28 mouse cellular contexts compared by ENCODE assay signal in the genomic region with DNA sequence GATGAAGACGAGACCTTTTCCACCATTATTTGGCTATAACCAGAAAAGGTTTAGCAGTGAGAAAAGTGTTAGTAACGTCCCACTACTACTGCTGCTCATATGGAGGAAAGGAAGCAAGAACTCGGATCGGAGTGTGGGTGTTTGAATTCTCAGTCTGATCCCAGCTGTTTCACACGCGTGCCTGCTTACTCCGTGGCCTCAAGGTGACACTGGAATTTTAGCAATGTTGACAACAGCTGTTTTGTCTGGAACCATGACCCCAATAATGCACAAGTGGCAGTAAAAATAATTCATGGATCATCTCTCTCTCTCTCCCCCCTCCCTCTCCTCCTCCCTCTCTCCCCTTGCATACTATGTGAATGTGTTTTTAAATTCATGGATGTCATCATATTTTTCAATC.
"Had no signal": no experiment of that assay in that cellular context is flagged by ENCODE, and none has a peak within 500 bp of the region (broad histone marks: within the 10 kb centered on the region; RNA-seq: fewer than 3 reads in every experiment).

No protein-coding gene starts in this region.

- DNase-seq: cerebellum, adult 2 months; cerebellum, adult 8-10 months; cerebellum, adult 9-10 months; cerebellum, adult 9-11 months; cerebellum, postnatal 10 days; cerebellum, postnatal 14 days; cerebellum, postnatal 25 days; cerebellum, postnatal 36 days; embryo, embryonic 11 days; forebrain, postnatal 0 days; gastrocnemius, adult 2 months; gastrocnemius, postnatal 10 days; gastrocnemius, postnatal 14 days; gastrocnemius, postnatal 25 days; gastrocnemius, postnatal 36 days; heart, adult 11 months; heart, adult 18-20 months; heart, adult 2 months had no signal

- H3K4me3 ChIP-seq: embryonic facial prominence, embryonic 12.5 days; embryonic facial prominence, embryonic 13.5 days; embryonic facial prominence, embryonic 15.5 days; erythroblast, embryonic 14.5 days; forebrain, embryonic 10.5 days; forebrain, embryonic 12.5 days; forebrain, embryonic 13.5 days; forebrain, embryonic 15.5 days; gastrocnemius, adult 2 months; heart, adult 2 months had no signal

- H3K9ac ChIP-seq: embryonic facial prominence, embryonic 12.5 days; embryonic facial prominence, embryonic 13.5 days; embryonic facial prominence, embryonic 15.5 days; forebrain, embryonic 12.5 days; forebrain, embryonic 13.5 days; forebrain, embryonic 15.5 days; forebrain, postnatal 0 days had no signal

- H3K9me3 ChIP-seq: embryonic facial prominence, embryonic 12.5 days; embryonic facial prominence, embryonic 13.5 days; embryonic facial prominence, embryonic 15.5 days; forebrain, embryonic 10.5 days; forebrain, embryonic 12.5 days; forebrain, embryonic 13.5 days; forebrain, embryonic 15.5 days had no signal

- H3K36me3 ChIP-seq: embryonic facial prominence, embryonic 12.5 days; embryonic facial prominence, embryonic 13.5 days; embryonic facial prominence, embryonic 15.5 days; forebrain, embryonic 10.5 days; forebrain, embryonic 12.5 days; forebrain, embryonic 15.5 days had no signal

- H3K27me3 ChIP-seq: embryonic facial prominence, embryonic 12.5 days; embryonic facial prominence, embryonic 13.5 days; embryonic facial prominence, embryonic 15.5 days; forebrain, embryonic 12.5 days; forebrain, embryonic 13.5 days; forebrain, embryonic 15.5 days had no signal

- H3K4me2 ChIP-seq: embryonic facial prominence, embryonic 12.5 days; embryonic facial prominence, embryonic 13.5 days; embryonic facial prominence, embryonic 15.5 days; forebrain, embryonic 12.5 days; forebrain, embryonic 13.5 days; forebrain, embryonic 15.5 days had no signal

- ATAC-seq: forebrain, embryonic 13.5 days; forebrain, embryonic 14.5 days; forebrain, embryonic 15.5 days; forebrain, embryonic 16.5 days; forebrain, postnatal 0 days had no signal

- H3K27ac ChIP-seq: embryonic facial prominence, embryonic 12.5 days; embryonic facial prominence, embryonic 13.5 days; embryonic facial prominence, embryonic 15.5 days; forebrain, embryonic 10.5 days; forebrain, embryonic 12.5 days; forebrain, embryonic 13.5 days; forebrain, embryonic 15.5 days; gastrocnemius, adult 2 months; heart, adult 2 months had no signal

- H3K4me1 ChIP-seq: embryonic facial prominence, embryonic 12.5 days; embryonic facial prominence, embryonic 13.5 days; embryonic facial prominence, embryonic 15.5 days; forebrain, embryonic 10.5 days; forebrain, embryonic 12.5 days; forebrain, embryonic 13.5 days had no signal
